8 mouse cellular contexts compared by ENCODE assay signal in the genomic region with DNA sequence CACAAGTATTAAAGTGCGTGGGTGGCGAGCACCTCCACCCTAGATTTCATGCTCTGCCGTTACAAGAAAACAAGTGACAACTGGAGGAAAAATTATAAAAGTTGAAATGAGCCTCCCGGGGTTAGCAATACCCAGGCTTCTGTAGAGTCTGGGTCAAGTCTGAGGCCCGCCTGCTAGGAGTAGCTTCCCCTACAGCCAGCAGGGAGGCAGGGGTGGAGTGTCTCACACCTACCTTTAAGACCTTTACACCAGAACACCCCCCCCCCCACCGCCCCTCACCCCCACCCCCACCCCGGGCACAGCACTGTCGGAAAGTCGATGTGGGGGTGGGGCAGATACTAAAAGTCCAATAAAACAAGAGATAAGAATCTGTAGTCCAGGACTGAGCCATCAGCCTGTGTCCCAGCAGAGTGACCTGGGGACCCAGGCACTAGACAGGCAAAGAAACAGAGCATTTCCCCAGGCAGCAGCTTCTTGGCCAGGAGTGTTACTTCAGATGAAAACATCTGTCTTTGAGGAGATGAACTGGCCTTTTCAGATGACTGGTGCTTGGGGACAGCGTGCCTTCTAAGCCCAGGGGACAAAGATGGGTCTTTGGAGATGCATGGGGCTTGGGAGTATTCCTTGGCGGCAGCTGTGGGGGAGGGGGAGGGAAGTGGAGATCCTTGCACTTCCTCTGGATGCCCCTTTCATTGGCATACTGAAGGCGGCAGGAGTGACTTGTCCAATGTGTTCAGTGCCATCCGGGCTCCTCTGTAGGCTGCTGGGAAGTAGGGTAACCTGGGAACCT. TPM values are rescaled to one million over a fixed set of nuclear protein-coding genes. Genes with fewer than 3 reads are reported as not detected.
DNase-seq lines count a peak whose midpoint lies in the region; ATAC-seq and TF ChIP-seq lines count a peak whose summit lies in the region.

No protein-coding gene starts in this region.

- no peak for TF ChIP-seq CTCF in lung, adult 2 months (IDR thresholded peaks at IDR 0.05; ENCODE audit: insufficient read depth, low read length)

- no peak for DNase-seq in lung, adult 2 months
- no peak for DNase-seq in forebrain, embryonic 10.5 days (ENCODE audit: extremely low spot score, low spot score)
- DNase-seq in thymus, postnatal 36 days: no peak
- DNase-seq in urinary bladder, postnatal 25 days (ENCODE audit: low spot score): no peak
- DNase-seq in left cerebral cortex, postnatal 4 days: no peak

- 7% methylated on average over 13 of the region's 13 CpGs for WGBS in lung, embryonic 16.5 days
- 13% methylated on average over 13 of the region's 13 CpGs for WGBS in lung, adult 2 months
- WGBS in forebrain, embryonic 10.5 days: 6% methylated on average over 13 of the region's 13 CpGs
- WGBS in limb, embryonic 13.5 days: 5% methylated on average over 13 of the region's 13 CpGs
- 10% methylated on average over 13 of the region's 13 CpGs for WGBS in stomach, embryonic 14.5 days

- H3K36me3 ChIP-seq in lung, embryonic 16.5 days (ENCODE audit: control insufficient read depth, insufficient read depth, low read length): no peaks in the 10 kb centered on the region
- H3K36me3 ChIP-seq in forebrain, embryonic 10.5 days (replicated peaks): no peaks in the 10 kb centered on the region
- H3K36me3 ChIP-seq in limb, embryonic 13.5 days: no peaks in the 10 kb centered on the region
- H3K36me3 ChIP-seq in stomach, embryonic 14.5 days (ENCODE audit: control insufficient read depth, insufficient read depth, low read length): no peaks in the 10 kb centered on the region

- H3K9me3 ChIP-seq in lung, embryonic 16.5 days (ENCODE audit: control insufficient read depth, low read length): no peaks in the 10 kb centered on the region
- no peaks in the 10 kb centered on the region for H3K9me3 ChIP-seq in forebrain, embryonic 10.5 days
- H3K9me3 ChIP-seq in limb, embryonic 13.5 days: no peaks in the 10 kb centered on the region
- no peaks in the 10 kb centered on the region for H3K9me3 ChIP-seq in stomach, embryonic 14.5 days (ENCODE audit: control insufficient read depth, low read depth, low read length)

- H3K4me3 ChIP-seq in lung, embryonic 16.5 days (ENCODE audit: low read length): peak overlapping the region; percentile 41
- no peak overlapping the region for H3K4me3 ChIP-seq in lung, adult 2 months (replicated peaks; ENCODE audit: extremely low read depth, low read depth, low read length)
- peak overlapping the region; percentile 58 for H3K4me3 ChIP-seq in forebrain, embryonic 10.5 days
- H3K4me3 ChIP-seq in limb, embryonic 13.5 days: peak overlapping the region; percentile 44
- peak overlapping the region; percentile 29; the same call in 1 of the 2 replicates for H3K4me3 ChIP-seq in stomach, embryonic 14.5 days (ENCODE audit: low read depth, low read length)

- no peak for TF ChIP-seq POLR2A in lung, adult 2 months (IDR thresholded peaks at IDR 0.05; ENCODE audit: borderline replicate concordance, extremely low read depth, low read depth, low read length)

- peaks cover 7% of the 10 kb centered on the region; the same call in 1 of the 2 replicates for H3K27me3 ChIP-seq in lung, embryonic 16.5 days (ENCODE audit: control insufficient read depth, insufficient read depth, low read depth, low read length)
- peaks cover 49% of the 10 kb centered on the region for H3K27me3 ChIP-seq in forebrain, embryonic 10.5 days (ENCODE audit: poor library complexity, severe bottlenecking)
- H3K27me3 ChIP-seq in limb, embryonic 13.5 days: peaks cover 36% of the 10 kb centered on the region
- H3K27me3 ChIP-seq in stomach, embryonic 14.5 days (ENCODE audit: control insufficient read depth, insufficient read depth, low read length): no peaks in the 10 kb centered on the region

- peaks cover 7% of the 10 kb centered on the region; the same call in 1 of the 2 replicates for H3K4me1 ChIP-seq in lung, embryonic 16.5 days (replicated peaks; ENCODE audit: control insufficient read depth, insufficient read depth, low read length)
- peaks cover 6% of the 10 kb centered on the region; the same call in 1 of the 2 replicates for H3K4me1 ChIP-seq in lung, adult 2 months (ENCODE audit: control insufficient read depth, insufficient read depth, low read length)
- H3K4me1 ChIP-seq in forebrain, embryonic 10.5 days: peaks cover 25% of the 10 kb centered on the region
- H3K4me1 ChIP-seq in limb, embryonic 13.5 days: peaks cover 21% of the 10 kb centered on the region
- peaks cover 9% of the 10 kb centered on the region for H3K4me1 ChIP-seq in stomach, embryonic 14.5 days (ENCODE audit: control insufficient read depth, insufficient read depth, low read length)

- H3K27ac ChIP-seq in lung, embryonic 16.5 days (ENCODE audit: low read length): no peak overlapping the region
- no peak overlapping the region for H3K27ac ChIP-seq in forebrain, embryonic 10.5 days
- H3K27ac ChIP-seq in limb, embryonic 13.5 days: no peak overlapping the region
- H3K27ac ChIP-seq in stomach, embryonic 14.5 days (ENCODE audit: low read length): no peak overlapping the region

- peak overlapping the region; percentile 72 for H3K4me2 ChIP-seq in lung, embryonic 16.5 days (ENCODE audit: low read depth, low read length)
- H3K4me2 ChIP-seq in limb, embryonic 13.5 days (replicated peaks): peak overlapping the region; percentile 89
- H3K4me2 ChIP-seq in stomach, embryonic 14.5 days (replicated peaks; ENCODE audit: low read depth, low read length): peak overlapping the region; percentile 76

- no peak for ATAC-seq in lung, embryonic 16.5 days (ENCODE audit: low read depth)
- ATAC-seq in limb, embryonic 13.5 days (ENCODE audit: low FRiP score, low read depth): peak; percentile 17; the same call in 1 of the 2 replicates
- ATAC-seq in stomach, embryonic 14.5 days (ENCODE audit: insufficient number of reproducible peaks, insufficient read depth, low FRiP score, low read depth): no peak

- intact Hi-C loops in left cerebral cortex, postnatal 4 days (cut with DNase I): no loop called here

- no peak overlapping the region for H3K9ac ChIP-seq in lung, embryonic 16.5 days (ENCODE audit: low read length)
- H3K9ac ChIP-seq in limb, embryonic 13.5 days: no peak overlapping the region
- H3K9ac ChIP-seq in stomach, embryonic 14.5 days (replicated peaks; ENCODE audit: low read depth, low read length): no peak overlapping the region

RNA-seq across cellular contexts. Expression of gene Arhgap22, which starts 37.3 kb away (rescaled TPM):
- polyA plus RNA-seq in lung, embryonic 16.5 days (2015; fragmentation: Nextera tagmentation; extraction: Ambion mirVana): 8.1 and 11.0 TPM in 2 replicates
- 27.3 and 28.1 TPM in 2 replicates for polyA plus RNA-seq in lung, adult 2 months (2012; rRNA removed)
- polyA plus RNA-seq in forebrain, embryonic 10.5 days (2016; fragmentation: Nextera tagmentation; extraction: Ambion mirVana): 2.3 and 2.5 TPM in 2 replicates
- 4.3 and 7.7 TPM in 2 replicates for polyA plus RNA-seq in limb, embryonic 13.5 days (2015; fragmentation: Nextera tagmentation; extraction: Ambion mirVana)
- polyA plus RNA-seq in stomach, embryonic 14.5 days (2014; fragmentation: Nextera tagmentation; extraction: Ambion mirVana): 5.6 and 8.1 TPM in 2 replicates
- total RNA-seq in left cerebral cortex, postnatal 4 days (2021): 1 to 10 TPM; 4.2 to 5.6 TPM
